Mouse (Mus musculus) urinary bladder, postnatal 14 days (tissue): ENCODE measurements at regions not wholly inside any gene's neighbourhood (a gene's known extent, or its start where the extent isn't known, plus 50 kb on each side); places are given as distances from the start of the nearest gene placed in this dataset.

Experiments
- DNase-seq: peaks from one replicate; pipeline ENCODE4 v3.0.0; 2021; ENCODE audit warnings: low spot score

DNA sequence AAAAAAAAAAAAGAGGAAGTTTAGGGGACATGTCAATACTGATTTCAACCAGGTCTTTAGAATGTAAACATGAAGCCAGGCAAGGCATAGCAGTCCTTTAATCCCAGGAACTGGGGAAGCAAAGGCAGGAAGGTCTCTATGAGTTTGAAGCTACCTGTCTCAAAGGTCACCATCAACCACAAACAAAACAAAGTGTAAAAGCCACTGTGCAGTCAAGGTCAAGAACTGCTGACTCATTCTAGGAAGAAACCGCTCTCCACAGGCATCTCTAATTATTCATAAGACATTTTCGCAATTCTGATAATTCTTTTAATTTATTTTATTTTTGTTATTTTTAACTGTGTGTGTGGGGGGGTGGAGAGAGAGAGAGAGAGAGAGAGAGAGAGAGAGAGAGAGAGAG lies 364.0 kb downstream of the Cntnap4 start:
- DNase-seq: no peak

DNA sequence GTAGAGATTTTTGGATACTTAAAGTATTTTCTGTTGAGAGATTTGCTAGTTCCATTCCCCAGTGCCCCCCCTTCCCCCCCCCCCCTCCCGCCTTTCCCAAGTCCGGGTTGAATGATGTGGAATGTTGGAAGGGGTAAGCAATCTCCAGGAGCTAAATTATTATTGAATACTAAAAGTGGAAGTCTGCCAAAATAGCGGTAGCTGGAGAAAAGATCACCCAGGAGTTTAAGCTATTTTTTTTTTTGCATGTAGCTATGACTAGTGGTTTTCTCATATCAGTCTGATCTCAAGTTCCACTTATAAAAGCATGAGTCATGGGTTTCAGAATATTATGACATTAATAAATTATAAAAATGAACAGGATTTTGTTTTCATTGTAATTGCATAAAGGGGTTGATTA lies 365.6 kb downstream of the Cntnap4 start:
- no peak for DNase-seq

DNA sequence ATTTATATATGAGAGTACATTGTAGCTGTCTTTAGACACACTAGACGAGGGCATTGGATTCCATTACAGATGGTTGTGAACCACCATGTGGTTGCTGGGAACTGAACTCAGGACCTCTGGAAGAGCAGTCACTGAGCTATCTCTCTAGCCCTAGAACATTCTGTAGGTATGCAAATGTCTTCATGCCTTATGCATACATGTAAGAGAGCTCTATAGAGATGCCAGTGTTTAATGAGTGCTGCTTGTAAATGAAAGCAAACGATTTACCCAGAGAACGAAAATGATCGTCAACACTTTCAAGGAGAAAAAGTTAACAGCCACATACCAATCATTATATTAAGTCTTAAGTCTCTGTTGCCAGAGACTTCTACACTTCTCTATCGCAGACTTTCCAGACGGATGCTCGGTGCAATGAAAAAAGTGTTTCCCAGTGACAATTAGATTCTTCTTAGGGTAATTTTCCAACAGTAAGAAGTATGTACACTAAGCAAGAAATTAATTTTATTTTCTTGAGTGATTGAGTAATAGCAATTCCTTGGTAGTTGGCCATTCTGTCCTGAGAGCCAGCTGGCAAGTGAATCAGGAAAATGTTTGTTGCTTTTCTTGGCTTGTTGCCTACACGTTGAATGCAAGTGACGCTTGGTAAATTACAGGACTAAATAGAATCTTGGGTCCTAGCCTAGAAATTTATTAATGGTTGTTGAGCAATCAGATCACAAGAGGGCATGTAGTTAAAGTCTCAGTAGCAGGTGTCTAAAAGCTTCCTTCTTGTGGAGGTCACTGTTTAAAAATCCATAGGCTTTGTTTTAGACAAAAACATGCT lies 366.3 kb downstream of the Cntnap4 start:
- DNase-seq: peak; percentile 3

DNA sequence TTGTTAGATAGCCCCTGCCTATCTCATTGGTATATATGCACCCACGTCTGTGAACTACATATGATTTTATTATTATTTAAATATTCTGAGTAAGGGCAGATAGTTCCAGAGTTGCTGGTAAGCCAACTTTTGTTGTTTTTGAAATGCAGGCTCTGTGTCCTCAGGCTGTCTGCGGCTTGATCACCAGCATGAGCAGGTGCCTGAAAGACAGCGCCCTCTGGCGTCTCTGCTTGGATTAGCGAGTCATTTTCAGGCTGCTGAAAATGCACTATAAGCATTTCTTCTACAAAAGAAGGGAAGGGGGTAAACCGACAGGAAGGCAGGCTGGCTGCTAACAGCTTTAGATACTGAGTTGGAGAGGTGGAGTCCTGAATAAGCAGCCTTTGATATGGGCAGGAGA lies 402.6 kb downstream of the Cntnap4 start:
- DNase-seq: peak; percentile 58

DNA sequence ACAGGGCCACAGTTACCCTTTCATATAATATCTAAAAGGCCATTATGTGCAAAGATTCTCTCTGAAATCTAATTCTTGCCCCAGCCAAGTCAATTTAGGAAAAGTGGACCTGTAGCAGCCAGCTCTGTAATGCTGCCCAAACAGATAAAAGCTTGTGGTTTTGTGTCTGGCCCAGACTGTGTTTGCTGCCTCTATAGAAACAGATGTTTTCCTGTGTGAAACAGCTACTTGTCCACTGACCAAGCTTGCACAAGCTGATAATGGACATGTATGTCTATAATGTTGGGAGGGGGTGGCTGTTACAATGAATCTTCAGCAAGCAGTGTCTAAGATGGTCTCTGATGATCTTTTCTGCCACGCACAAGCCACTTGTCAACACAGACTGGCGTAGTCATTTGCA lies 405.9 kb downstream of the Cntnap4 start:
- no peak for DNase-seq

DNA sequence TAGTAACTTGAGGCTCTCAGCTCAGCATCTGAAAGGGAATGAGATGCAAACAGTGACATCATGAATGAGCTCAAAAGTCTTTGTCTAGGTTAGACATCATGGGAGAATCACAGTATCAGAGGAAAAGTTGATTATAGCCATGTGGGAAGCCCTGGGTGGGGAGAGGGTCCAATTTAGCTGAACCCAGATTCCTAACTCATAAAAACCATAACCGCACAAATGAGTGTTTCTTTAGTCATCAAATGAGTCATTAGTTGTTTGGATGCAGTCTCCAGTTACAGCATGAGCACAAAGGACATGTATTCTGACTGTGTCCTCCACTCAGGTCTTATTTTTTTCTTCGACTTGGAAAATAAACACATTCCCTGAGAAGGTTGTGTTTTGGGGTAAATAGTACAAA lies 406.5 kb downstream of the Cntnap4 start:
- DNase-seq: no peak

DNA sequence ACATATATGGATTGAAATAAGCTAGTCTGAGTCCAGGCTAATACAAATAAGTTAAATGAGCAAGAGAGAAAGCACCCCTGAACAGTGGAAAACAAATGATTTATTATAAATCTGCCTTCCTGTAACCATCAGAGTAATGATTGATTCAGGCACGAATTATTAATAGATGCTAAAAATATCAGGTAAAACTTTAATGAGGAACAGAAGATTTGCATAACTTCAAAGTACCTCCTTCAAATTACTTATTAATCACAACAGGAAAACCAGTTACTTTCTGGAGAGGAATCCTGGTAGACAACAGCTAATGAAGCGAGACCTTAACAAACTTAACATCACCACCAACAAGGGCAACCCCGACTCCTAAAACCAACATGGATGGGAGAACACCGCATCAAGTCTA lies 423.9 kb downstream of the Cntnap4 start:
- no peak for DNase-seq

DNA sequence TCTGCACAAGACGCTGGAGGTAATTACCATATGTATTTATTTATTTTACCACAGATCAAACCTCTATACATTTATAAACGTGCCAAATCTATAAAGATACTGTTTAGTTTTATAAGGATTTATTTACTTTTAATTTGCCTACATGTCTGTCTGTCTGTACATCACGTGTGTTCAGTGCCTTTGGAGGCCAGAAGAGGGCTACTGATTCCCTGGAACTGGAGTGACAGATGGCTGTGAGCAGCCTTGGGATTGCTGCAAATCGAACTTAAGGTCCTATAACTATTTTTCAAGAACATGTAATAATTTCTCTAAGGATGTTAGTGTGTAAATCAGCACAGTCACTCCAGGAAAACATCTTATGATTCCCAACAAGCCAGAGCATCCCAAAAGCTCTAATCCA lies 437.5 kb downstream of the Cntnap4 start:
- no peak for DNase-seq

DNA sequence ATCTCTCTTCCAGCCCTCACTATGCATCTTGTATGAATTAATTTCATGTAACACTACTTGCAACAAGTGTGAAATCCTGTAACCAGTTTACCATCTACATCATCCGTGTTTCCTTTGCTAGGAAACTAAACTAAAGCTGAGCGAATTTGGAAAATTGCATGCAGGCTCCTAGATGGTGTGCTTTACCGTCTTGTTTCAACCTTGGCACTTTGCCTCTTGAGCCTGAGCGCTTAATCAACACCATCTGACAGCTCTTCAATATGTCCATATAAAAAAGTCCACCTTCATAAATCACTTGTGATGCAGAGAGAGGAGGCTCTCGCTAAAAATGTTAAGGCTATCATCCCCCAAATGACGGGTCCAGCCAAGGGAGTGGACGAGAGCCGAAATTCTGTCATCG lies 459.0 kb downstream of the Cntnap4 start:
- DNase-seq: no peak

DNA sequence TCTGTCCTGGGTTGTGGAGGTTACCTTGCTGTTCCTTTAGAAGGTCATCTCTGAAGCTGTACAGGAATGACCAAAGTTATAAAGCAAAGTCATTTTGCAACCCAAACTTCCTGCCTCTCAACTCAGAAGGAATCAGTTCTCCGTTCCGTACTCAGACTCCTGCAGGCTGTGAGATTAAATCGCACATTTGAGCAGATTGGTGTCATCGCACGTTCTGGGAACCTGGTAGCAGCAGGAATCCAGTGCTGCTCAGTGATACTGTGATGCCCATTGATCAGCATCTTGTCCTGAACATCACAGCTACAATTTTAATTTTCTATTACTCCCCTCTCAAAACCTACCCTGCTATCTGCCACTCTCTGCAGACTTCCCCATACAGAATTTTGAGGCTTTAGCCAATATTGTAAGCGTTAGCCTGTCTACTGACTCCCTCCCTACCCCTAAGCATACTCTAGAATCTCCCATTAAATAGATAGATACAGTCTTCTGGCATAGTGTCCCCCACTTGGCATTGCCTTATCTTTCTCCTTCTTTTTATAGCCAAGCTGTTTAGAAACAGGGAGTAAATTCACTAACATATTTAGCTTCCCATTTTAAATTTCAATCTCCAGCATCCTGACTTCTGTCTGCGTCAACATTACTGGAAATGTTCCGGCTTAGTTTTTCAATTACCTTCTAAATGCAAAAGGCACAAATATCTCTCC lies 482.1 kb downstream of the Cntnap4 start:
- DNase-seq: no peak

DNA sequence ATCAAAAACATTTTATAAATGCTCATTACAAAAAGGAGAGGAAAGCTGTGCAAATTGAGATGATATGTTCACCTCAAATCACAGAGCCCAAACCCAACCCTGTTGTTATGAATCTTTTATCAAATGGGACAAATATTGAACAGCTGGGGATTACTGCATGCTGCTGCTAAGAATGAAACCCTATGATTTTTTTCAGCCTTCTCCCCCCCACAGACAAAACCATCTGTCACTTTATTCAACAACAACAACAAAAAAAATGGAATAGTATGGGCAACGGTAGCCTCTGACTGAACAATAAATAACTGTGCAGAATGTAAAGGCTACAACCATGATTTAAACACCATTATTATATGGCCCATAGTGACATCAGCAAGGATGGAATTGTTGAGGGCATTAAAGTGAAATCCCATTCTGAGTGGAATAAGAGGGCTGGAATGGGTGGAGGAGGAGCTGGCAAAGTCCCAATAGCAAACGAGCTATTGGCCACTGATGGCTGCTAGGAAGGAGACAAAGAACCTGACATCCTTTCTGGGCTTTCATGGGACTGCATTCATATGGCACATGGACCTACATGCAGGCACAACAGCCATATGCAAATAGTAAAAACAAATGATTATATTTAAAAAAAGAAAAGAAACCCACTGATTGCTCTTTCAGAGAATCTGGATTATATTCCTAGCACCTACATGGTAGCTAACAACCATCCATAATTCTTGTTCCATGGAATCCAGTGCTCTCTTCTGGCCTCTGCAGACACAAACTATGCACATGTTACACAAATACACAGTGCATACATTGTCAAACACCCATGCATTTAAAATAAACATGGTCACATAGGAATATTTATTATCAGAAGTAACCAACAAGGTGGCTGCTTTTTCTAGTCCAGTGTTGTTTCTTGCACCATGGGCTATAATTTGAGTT lies 495.7 kb downstream of the Cntnap4 start:
- no peak for DNase-seq

DNA sequence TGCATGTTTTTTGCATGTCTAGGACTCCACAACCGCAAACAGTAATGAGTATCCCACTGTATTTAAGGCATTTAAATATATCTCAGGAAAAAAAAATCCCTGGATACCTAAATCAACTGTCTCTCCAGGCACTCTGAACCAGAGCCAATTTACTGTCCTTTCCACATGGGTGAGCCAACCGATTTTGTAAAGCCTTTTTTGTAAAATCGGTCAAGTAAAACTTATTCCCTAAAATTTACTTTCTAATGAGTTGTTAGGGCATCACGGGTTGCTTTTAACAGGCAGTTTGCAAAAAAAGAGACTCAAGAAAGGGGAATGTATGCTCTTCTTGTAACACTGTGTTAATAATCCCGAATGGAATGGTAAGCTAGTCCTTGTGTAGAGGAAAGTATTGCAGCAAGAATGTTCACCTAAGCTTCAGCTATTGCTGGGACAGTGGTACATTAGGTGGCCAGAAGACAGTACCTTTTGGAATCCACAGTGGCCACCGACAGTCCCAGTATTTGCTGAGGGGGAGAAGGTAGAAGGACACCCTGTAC lies 496.4 kb downstream of the Cntnap4 start:
- no peak for DNase-seq

DNA sequence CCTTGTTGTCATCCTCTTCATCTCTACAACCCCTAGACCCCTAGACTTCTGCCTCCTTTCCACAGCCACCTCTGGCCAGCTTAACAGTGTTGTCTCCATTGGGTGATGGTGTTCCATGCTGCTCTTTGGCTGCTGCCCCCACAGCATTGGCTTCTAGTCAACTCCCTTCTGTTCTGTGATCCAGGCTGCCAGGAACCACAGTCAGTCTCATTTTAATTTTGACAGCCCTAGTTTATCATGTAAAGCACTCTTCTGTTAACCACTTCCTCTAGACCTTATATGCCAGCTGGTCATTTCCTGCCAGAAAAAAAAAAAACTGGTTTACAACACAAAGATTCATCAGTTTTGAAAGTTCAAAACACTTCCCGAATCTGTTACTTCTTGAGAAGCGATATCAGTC lies 514.1 kb downstream of the Cntnap4 start:
- no peak for DNase-seq

DNA sequence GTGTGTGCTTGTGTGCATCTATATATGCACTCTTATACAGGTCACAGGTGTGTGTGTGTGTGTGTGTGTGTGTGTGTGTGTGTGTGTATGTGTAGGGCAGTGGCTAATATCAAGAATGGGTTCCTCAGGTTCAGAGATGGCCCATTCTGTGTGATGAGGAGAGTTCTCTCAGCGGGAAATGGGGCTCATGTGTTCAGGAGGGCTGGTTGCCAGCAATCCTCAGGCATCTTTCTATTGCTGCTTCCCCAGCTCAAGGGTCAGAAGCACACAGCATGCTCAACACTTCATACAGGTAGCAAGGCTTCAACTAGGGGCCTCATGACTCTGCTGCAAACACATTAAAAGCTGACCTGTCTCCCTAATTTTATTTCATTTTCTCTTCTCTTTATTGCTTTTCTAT lies 517.7 kb downstream of the Cntnap4 start:
- DNase-seq: no peak

DNA sequence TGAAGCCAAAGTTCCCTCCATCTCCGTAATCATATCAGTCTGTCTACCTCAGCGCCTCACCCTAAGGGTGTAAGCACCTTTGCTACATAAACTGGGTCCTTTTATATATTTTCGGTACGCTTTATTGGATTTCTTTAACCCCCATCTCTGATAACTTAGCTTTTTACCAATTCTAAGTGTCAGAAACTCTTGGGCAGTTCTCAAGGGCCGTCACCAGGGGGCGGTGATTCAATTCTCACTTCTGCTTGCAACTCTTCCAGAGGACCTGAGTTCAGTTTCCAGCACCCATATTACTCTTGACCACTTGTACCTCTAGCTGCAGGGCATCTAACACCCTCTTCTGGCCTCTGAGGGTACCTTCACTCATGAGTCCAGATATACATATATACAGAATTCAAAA lies 523.7 kb upstream of the Mon1b start:
- DNase-seq: no peak

DNA sequence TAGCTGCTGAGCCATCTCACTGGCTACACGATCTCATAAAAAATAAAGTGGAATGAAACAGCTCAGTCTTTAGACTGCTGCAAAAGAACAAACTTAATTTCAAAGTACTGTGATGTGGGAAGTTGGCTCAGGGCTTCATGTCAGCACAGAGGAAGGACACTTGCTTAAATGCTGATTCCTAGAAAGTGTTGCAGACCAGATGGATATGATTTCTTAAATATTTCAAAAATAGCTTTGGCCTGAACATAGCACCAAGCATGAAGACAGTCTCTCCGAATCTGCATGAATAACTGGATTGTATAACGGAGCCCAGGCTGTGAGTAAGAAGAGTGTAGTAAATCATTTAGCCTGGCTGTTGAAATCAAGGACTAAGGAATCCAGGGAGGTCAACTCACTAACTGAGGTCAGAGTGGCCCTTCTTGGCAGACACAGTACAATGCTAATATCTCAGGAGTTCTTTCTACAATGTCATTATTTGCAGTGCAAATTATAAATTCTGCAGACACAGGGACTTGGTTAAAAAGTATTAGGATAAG lies 521.2 kb upstream of the Mon1b start:
- no peak for DNase-seq

DNA sequence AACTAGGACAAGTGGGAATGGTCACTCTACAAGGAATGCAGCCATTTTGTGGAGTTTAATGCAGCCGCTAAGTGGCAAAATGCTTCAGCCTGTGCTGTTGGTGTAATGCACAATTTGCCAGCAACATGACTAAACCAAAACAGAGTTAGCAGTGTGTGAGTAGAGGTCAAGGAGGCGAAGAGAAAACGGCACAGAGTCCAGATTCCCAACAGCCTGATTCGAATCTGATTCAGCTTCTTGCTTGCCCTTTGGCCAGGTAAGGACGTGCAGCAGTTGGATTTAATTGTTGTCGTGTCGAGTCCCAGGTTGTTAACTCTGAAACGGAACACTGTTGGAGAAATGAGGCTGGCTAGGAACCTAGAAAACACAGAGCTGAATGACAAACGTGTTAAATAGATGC lies 518.1 kb upstream of the Mon1b start:
- no peak for DNase-seq

DNA sequence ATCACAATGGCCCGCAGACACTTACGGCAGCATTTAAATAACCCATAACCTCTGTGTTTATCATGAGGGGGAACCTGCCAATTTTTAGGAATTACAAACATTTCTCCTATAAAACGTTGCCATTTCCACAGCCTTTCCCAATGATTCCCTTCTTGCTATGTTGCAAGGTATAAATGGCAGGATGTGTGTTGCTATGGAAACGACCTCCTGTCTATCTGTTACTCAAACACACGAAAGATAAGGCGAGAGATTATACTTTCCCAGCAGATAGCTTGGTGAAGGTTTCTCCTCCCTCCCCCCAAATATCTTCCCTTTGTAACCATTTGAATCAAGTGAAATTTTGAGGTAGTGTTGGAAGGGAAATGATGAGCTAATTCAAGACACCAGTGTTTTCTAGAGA lies 509.8 kb upstream of the Mon1b start:
- DNase-seq: no peak

DNA sequence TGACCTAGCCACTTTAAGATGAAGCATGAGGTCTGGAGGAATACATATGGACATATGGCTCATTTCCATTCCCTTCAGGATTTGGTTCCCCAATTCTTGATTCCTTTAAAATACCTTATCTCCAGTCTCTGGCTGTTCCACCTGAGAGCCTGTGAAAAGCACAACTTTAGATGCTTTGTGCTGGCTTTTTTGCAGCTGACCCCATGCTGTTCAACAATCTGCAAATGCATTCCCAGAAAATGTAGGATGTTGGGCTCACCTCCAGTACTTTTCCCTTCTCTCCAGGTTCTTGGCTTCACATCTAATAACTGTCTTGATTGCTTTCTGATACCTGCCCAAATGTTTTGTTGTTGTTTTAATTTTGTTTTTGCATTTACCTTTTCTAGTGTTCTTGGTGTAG lies 498.0 kb upstream of the Mon1b start:
- DNase-seq: no peak

DNA sequence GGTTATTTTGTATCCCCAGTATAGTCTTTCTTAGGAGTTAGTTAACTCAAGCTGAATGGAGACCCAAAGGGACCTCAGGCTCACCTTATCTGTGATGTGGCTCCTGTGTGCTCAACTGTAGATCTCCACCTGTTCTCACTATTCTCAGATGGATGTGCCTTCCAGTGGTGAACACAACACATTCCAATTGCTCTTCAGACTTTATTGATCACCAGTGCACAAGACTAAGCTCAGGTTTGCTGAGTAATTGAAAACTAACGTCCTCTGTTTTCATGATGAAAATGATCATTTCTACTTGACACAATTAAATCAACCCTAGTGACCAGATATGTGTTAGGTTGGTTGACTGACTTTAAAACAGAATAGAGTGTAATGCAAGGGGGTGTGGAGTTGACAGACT lies 495.4 kb upstream of the Mon1b start:
- no peak for DNase-seq

DNA sequence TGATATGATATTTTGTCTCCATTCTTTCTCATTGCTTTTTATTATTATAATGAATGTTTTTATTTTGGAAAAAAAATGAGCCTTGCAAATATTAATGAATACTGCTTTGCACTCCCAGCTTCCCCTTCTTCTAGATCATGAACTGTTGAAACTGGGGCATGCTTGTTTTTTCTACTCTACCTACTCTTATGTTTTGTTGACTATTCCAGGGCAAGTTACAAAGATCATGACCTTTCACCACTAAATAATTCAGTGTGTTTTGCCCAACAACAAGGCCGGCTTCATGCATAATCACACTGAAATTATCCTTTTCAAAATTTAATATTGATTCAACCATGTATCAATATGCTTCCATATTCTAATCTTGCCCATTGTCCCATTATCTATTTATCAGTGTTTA lies 494.3 kb upstream of the Mon1b start:
- DNase-seq: no peak

DNA sequence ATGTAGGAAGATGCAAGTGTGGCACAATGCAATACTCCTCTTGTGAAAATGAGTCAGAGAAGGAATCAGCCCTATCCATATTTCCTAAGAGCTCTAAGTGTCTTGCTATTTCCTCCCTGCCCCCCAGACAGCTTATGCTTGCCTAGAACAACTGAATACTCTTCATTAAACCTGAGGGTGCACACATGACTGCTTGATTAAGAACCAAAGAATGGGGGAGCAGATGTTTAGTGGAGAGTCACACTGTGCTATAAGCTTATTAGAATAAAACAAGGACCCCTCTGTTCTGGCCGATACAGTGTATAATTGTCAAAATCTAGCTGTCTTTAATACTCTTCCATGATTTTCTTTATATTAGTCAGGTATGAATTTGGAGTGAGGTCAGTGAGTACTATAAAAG lies 458.8 kb upstream of the Mon1b start:
- DNase-seq: no peak
